Mouse (Mus musculus) embryonic fibroblast, embryonic 13.5 days (primary cell): ENCODE data around the gene Rhoh.

ENCODE experiments used
- CTCF ChIP-seq: IDR thresholded peaks from 2 replicates; pipeline ENCODE4 v1.5.1; 2011; ENCODE audit warnings: mild to moderate bottlenecking, control low read depth, low read length, moderate library complexity, borderline replicate concordance; ENCODE audit not compliant: insufficient read depth
- POLR2A ChIP-seq: IDR thresholded peaks from 2 replicates; pipeline ENCODE4 v1.6.1; 2011; ENCODE audit warnings: low read depth, mild to moderate bottlenecking, control low read depth, low read length, moderate library complexity

- TF ChIP-seq POLR2A (no peak), CTCF (no peak)
These were observed 37.7 kb downstream of the Rhoh start for GRCm38 (mm10) chr5:65898683-65899082.
